Mouse (Mus musculus) embryonic fibroblast, embryonic 13.5 days (primary cell): ENCODE data around the gene Arhgef6.

Source experiments
- CTCF ChIP-seq: IDR thresholded peaks from 2 replicates; pipeline ENCODE4 v1.5.1; 2011; ENCODE audit warnings: mild to moderate bottlenecking, control low read depth, low read length, moderate library complexity, borderline replicate concordance; ENCODE audit not compliant: insufficient read depth
- POLR2A ChIP-seq: IDR thresholded peaks from 2 replicates; pipeline ENCODE4 v1.6.1; 2011; ENCODE audit warnings: low read depth, mild to moderate bottlenecking, control low read depth, low read length, moderate library complexity

- TF ChIP-seq POLR2A (no peak), CTCF (no peak)
Observed at GRCm38 (mm10) chrX:57337582-57337981, 947 bp downstream of the Arhgef6 start.
